Mouse (Mus musculus): ENCODE data around the gene Pabpc1l. TPM values are rescaled to one million over a fixed set of nuclear protein-coding genes. Genes with fewer than 3 reads are reported as not detected.

Pabpc1l gene
- polyA plus RNA-seq, 1 experiment = 3.1 TPM

DNA sequence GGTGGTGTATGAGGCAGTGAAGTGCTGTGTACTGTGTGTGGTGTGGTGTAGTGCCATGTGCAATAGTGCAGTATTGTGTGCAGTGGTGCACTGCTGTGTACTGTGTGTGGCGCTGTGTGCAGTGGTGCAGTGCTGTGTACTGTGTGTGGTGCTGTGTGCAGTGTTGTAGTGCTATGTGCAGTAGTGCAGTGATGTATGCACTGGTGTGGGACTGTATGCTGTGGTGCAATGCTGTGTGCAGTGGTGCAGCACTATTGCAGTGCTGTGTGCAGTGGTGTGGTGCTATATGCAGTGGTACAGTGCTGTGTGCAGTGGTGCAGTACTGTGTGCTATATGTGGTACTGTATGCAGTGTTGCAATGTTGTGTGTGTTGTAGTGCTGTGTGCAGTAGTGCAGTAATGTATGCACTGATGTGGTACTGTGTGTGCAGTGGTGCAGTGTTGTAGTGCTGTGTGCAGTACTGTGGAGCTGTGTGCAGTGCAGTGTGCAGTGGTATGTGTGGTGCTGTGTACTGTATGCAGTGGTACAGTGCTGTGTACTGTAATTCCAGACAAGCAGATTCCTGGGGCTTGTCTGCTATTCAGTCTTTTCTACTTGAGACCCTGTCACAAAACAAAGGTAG, 13.3 kb downstream of the Pabpc1l start:
- no peak for DNase-seq
- no peaks in the 10 kb centered on the region for H3K27me3 ChIP-seq (ENCODE audit: control insufficient read depth, insufficient read depth, low read length)
- H3K4me1 ChIP-seq (ENCODE audit: control insufficient read depth, insufficient read depth, low read length) = no peaks in the 10 kb centered on the region
- TF ChIP-seq POLR2A (IDR thresholded peaks at IDR 0.05; ENCODE audit: borderline replicate concordance, insufficient read depth, low read length) (no peak), CTCF (IDR thresholded peaks at IDR 0.05; ENCODE audit: borderline replicate concordance, insufficient read depth, low read depth, low read length) (no peak)
- WGBS = 94% methylated on average over 1 of the region's 1 CpGs
- H3K4me3 ChIP-seq (replicated peaks; ENCODE audit: insufficient read depth, low read depth, low read length) = no peak overlapping the region
- H3K27ac ChIP-seq (ENCODE audit: insufficient read depth, low read length) = no peak overlapping the region

GRCm38 (mm10) chr2:164040949-164041348, 15.7 kb downstream of the Pabpc1l start:
- no peak for TF ChIP-seq CTCF (IDR thresholded peaks at IDR 0.05; ENCODE audit: borderline replicate concordance, insufficient read depth, low read depth, low read length)
- no peak for TF ChIP-seq POLR2A (IDR thresholded peaks at IDR 0.05; ENCODE audit: borderline replicate concordance, insufficient read depth, low read length)
- H3K27me3 ChIP-seq (ENCODE audit: control insufficient read depth, insufficient read depth, low read length) = no peaks in the 10 kb centered on the region
- no peak for DNase-seq
- H3K27ac ChIP-seq (ENCODE audit: insufficient read depth, low read length) = no peak overlapping the region
- no peaks in the 10 kb centered on the region for H3K4me1 ChIP-seq (ENCODE audit: control insufficient read depth, insufficient read depth, low read length)
- WGBS = 85% methylated on average over 6 of the region's 6 CpGs
- H3K4me3 ChIP-seq (replicated peaks; ENCODE audit: insufficient read depth, low read depth, low read length) = no peak overlapping the region

DNA sequence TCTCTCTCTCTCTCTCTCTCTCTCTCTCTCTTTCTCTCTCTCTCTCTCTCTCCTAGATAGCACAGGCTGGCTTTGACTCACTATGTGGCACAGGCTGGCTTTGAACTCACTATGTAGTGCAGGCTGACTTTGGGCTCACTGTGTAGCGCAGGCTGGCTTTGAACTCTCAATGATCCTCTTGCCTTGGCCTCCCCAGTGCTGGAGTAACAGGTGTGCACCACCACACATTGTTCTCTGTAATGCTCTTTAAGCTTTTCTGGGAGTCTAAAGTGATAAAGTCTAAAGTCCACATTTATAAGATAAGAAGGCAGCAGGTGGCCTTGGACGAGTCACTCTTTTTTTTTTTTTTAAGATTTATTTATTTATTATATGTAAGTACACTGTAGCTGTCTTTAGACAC, 16.3 kb downstream of the Pabpc1l start:
- Histone ChIP-seq H3K4me1 (ENCODE audit: control insufficient read depth, insufficient read depth, low read length) (no peaks in the 10 kb centered on the region), H3K4me3 (replicated peaks; ENCODE audit: insufficient read depth, low read depth, low read length) (no peak overlapping the region), H3K27ac (ENCODE audit: insufficient read depth, low read length) (no peak overlapping the region), H3K27me3 (ENCODE audit: control insufficient read depth, insufficient read depth, low read length) (no peaks in the 10 kb centered on the region)
- DNase-seq = no peak
- no peak for TF ChIP-seq CTCF (IDR thresholded peaks at IDR 0.05; ENCODE audit: borderline replicate concordance, insufficient read depth, low read depth, low read length)
- no peak for TF ChIP-seq POLR2A (IDR thresholded peaks at IDR 0.05; ENCODE audit: borderline replicate concordance, insufficient read depth, low read length)
- WGBS = 85% methylated on average over 2 of the region's 2 CpGs

GRCm38 (mm10) chr2:164047197-164047690, 22.0 kb downstream of the Pabpc1l start:
- H3K4me1 ChIP-seq (ENCODE audit: control insufficient read depth, insufficient read depth, low read length) = no peaks in the 10 kb centered on the region
- peak overlapping the region; percentile 67 for H3K4me3 ChIP-seq (replicated peaks; ENCODE audit: insufficient read depth, low read depth, low read length)
- DNase-seq = peak; percentile 78 to 84
- 2% methylated on average over 13 of the region's 16 CpGs for WGBS
- H3K27ac ChIP-seq (ENCODE audit: insufficient read depth, low read length) = no peak overlapping the region
- TF ChIP-seq CTCF (IDR thresholded peaks at IDR 0.05; ENCODE audit: borderline replicate concordance, insufficient read depth, low read depth, low read length) (no peak), POLR2A (IDR thresholded peaks at IDR 0.05; ENCODE audit: borderline replicate concordance, insufficient read depth, low read length) (peak; percentile 41; the same call in 1 of the 2 replicates)
- H3K27me3 ChIP-seq (ENCODE audit: control insufficient read depth, insufficient read depth, low read length) = no peaks in the 10 kb centered on the region

- Histone ChIP-seq H3K27ac (ENCODE audit: insufficient read depth, low read length) (peak overlapping the region; percentile 73), H3K4me1 (ENCODE audit: control insufficient read depth, insufficient read depth, low read length) (peaks cover 14% of the 10 kb centered on the region; the same call in 1 of the 2 replicates), H3K4me3 (replicated peaks; ENCODE audit: insufficient read depth, low read depth, low read length) (no peak overlapping the region), H3K27me3 (ENCODE audit: control insufficient read depth, insufficient read depth, low read length) (no peaks in the 10 kb centered on the region)
- peak; percentile 56; the same call in 1 of the 2 replicates for TF ChIP-seq POLR2A (IDR thresholded peaks at IDR 0.05; ENCODE audit: borderline replicate concordance, insufficient read depth, low read length)
- no peak for TF ChIP-seq CTCF (IDR thresholded peaks at IDR 0.05; ENCODE audit: borderline replicate concordance, insufficient read depth, low read depth, low read length)
- 4% methylated on average over 8 of the region's 8 CpGs for WGBS
- DNase-seq = peak; percentile 82 to 92
Measured at GRCm38 (mm10) chr2:164053767-164054166, 28.5 kb downstream of the Pabpc1l start.

- H3K27ac ChIP-seq (ENCODE audit: insufficient read depth, low read length) = peak overlapping the region; percentile 73
- DNase-seq = no peak
- H3K27me3 ChIP-seq (ENCODE audit: control insufficient read depth, insufficient read depth, low read length) = no peaks in the 10 kb centered on the region
- 77% methylated on average over 8 of the region's 8 CpGs for WGBS
- peaks cover 14% of the 10 kb centered on the region; the same call in 1 of the 2 replicates for H3K4me1 ChIP-seq (ENCODE audit: control insufficient read depth, insufficient read depth, low read length)
- H3K4me3 ChIP-seq (replicated peaks; ENCODE audit: insufficient read depth, low read depth, low read length) = no peak overlapping the region
- TF ChIP-seq CTCF (IDR thresholded peaks at IDR 0.05; ENCODE audit: borderline replicate concordance, insufficient read depth, low read depth, low read length) (no peak), POLR2A (IDR thresholded peaks at IDR 0.05; ENCODE audit: borderline replicate concordance, insufficient read depth, low read length) (no peak)
Measured at GRCm38 (mm10) chr2:164054671-164055070, 29.4 kb downstream of the Pabpc1l start.

GRCm38 (mm10) chr2:164059634-164060235, 34.5 kb downstream of the Pabpc1l start:
- WGBS = 92% methylated on average over 8 of the region's 8 CpGs
- H3K27ac ChIP-seq (ENCODE audit: insufficient read depth, low read length) = no peak overlapping the region
- H3K4me1 ChIP-seq (ENCODE audit: control insufficient read depth, insufficient read depth, low read length) = peaks cover under 1% of the 10 kb centered on the region; the same call in 1 of the 2 replicates
- H3K4me3 ChIP-seq (replicated peaks; ENCODE audit: insufficient read depth, low read depth, low read length) = no peak overlapping the region
- DNase-seq = no peak
- H3K27me3 ChIP-seq (ENCODE audit: control insufficient read depth, insufficient read depth, low read length) = no peaks in the 10 kb centered on the region
- TF ChIP-seq POLR2A (IDR thresholded peaks at IDR 0.05; ENCODE audit: borderline replicate concordance, insufficient read depth, low read length) (no peak), CTCF (IDR thresholded peaks at IDR 0.05; ENCODE audit: borderline replicate concordance, insufficient read depth, low read depth, low read length) (no peak)

Measured in cerebellum, adult 2 months (tissue).